Mouse (Mus musculus): ENCODE measurements around the gene Fam241a.

DNA sequence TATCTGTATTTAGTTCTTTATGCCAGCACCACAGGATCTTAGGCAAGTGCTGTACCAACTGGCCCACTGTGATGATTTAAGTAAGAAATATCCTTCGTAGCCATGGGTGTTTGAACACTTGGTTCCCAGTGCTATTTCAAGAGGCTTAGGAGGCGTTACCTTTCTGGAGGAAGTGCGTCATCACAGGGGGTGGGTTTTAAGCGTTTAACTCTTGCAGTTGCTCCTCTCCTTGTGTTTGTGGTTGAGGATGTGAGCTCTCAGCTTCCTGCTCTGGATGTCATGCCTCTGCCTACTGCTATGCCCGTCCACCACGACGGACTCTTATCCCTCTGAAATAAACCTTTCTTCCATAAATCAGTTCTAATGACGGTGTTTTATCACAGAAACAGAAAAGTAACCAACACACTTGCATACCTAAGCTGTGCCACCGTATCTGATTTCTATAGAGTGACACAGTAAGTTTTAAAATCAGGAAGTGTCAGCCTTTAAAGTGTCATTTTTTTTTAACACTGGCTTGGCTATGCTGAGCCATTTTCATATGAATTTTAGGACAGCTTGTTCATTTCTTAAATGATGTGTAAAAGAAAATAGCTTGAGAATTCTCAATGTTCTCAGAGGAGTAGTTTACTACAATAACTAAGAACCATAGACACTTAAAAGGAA is 22.0 kb upstream of the Fam241a start:
- TF ChIP-seq CTCF (IDR thresholded peaks at IDR 0.05; ENCODE audit: insufficient read depth, low read depth, low read length), result no peak
- TF ChIP-seq POLR2A (IDR thresholded peaks at IDR 0.05; ENCODE audit: insufficient read depth, low read depth, low read length), result no peak

All from olfactory bulb, adult 2 months (tissue).